Mouse (Mus musculus) left cerebral cortex, postnatal 4 days (tissue): Measurements from ENCODE around the gene Tfg. TPM values are rescaled to one million over a fixed set of nuclear protein-coding genes. Genes with fewer than 3 reads are reported as not detected.

Source experiments
- DNase-seq: peaks from one replicate; pipeline ENCODE4 v3.0.0-alpha.2; 2022
- intact Hi-C: fragments of 180-260 bp; cut with DNase I; formaldehyde crosslinking; loops from one replicate; pipeline ENCODE4 v1.15.1; 2025
- total RNA-seq, 2 experiments: library from RNA; stranded (reverse); gene quantifications; 2 replicates each; pipeline ENCODE4 v1.2.3; 2021

Tfg gene
- total RNA-seq = 10 to 100 TPM; 85.5 to 91.4 TPM

- peak; percentile 100 for DNase-seq
- intact Hi-C loops = no loop called here
These were observed at the start of gene Tfg for GRCm38 (mm10) chr16:56717224-56718200. Tfg (minus strand) TSS chr16:56717450.

DNA sequence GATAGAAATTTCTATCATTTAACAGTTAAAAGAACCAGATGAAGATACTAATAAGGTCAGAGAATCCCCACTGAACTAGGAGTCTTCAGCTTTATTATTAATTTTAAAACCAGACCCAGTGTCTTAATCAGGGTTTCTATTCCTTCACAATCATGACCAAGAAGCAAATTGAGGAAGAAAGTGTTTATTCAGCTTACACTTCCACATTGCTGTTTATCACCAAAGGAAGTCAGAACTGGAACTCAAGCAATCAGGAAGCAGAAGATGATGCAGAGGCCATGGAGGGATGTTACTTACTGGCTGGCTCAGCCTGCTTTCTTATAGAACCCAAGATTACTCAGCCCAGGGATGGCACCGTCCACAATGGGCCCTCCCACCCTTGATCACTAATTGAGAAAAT is 11.8 kb upstream of the Tfg start:
- no peak for DNase-seq
- intact Hi-C loops = no loop called here

- intact Hi-C loops = no loop called here
- no peak for DNase-seq
These were observed 7.7 kb upstream of the Tfg start for GRCm38 (mm10) chr16:56724927-56725326.

DNA sequence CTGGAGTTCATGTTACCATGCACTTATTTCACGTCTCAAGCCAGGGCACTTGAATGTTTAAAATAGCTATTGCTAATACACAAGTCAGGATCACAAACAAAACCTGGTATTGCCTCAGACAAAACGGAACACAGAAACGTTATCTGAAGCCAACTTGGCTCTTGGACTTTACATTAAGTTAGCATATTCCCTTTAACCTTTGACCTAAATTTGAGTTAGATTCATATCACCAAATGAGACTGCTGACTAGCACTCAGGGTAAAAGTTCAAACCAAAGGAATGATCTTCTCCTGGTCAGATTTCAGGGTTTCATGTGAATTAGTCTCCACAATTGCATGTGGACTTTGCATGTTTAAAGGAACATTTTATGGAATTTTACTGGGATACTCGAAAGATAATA is 5.1 kb upstream of the Tfg start:
- intact Hi-C loops = no loop called here
- DNase-seq = no peak

DNA sequence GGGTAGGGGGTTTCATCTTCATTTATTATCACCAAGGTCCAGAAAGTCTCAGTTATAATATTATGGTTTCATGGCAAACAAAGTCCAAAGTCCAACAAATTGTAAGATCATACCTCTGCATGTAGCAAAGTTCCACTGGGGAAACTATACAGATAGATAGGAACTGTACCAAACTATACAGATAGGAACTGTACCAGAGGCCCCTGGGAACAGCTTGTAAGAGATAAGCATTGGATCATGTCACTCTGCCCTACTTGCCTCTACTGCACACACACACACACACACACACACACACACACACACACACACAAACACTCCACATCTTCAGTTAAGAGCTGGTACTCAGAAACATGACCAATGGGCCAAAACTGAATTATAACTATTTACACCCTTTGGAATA is 1.8 kb upstream of the Tfg start:
- intact Hi-C loops = no loop called here

DNA sequence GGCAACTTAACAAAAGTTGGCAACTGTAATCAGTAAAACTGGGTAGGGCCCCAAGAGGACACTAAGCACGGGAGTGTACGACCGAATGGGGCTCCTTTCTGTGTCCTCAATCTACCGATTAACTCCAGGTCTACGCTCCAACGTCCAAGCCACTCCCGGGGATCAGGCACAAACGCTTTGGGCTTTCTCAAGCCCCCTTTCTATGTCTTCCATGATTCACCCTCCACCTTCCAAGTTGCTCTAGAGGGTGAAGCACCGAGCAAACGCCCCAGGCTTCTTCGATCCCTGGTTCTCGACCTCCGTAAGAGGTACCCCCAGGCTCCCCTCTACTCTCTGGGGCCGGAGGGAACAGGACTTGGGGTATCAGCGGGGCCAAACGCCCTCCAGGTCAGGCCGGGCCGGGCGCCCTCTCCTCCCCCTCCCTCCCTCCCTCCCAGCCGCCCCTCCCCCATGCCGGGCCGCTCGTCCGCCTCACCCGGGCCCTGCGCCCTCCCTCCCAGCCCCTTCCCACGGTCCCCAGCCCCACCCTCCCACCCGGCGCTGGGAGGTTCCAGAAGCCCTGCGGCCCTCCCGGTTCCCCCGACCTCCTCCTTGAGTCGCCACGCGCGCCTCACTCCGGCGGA is 582 bp downstream of the Tfg start:
- intact Hi-C loops = no loop called here
- DNase-seq = no peak

More for the DNA sequence above, 1.8 kb upstream of the Tfg start:
- no peak for DNase-seq

DNA sequence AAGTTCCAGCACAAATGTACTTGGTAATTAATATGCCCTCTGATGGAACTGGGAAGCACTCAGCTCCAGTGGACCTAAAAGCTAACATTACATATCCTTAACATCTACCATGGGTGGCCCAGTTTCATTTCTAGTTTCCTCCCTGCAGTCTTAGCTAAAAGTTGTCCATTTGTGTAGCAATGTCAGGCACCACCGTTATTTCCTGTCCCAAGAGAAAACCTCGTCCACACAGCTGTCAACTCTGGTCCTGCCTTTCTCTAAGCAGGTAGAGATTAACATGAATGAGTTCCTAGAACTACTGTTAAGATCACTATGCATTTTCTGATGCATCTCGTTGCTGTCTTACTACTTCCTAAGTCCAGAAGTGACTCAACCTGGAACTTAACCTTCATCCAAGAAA is 1.6 kb downstream of the Tfg start:
- intact Hi-C loops = no loop called here
- no peak for DNase-seq

DNA sequence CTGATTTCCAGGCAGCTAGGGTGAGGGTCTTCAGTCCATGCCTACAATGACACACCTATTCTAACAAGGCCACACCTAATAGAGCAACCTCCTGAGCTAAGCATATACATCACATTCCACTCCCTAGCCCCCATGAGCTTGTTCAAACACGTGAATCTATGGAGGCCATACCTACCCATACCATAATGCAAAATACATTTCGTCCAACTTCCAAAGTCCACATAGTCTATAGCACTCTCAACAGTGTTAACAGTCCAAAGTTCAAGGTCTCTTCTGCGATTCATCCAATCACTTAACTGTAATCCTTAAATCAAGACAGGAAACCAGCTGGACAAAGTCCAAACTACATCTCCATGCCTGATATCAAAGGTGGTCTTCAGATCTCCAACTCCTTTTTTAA is 7.2 kb downstream of the Tfg start:
- intact Hi-C loops = no loop called here
- DNase-seq = no peak

DNA sequence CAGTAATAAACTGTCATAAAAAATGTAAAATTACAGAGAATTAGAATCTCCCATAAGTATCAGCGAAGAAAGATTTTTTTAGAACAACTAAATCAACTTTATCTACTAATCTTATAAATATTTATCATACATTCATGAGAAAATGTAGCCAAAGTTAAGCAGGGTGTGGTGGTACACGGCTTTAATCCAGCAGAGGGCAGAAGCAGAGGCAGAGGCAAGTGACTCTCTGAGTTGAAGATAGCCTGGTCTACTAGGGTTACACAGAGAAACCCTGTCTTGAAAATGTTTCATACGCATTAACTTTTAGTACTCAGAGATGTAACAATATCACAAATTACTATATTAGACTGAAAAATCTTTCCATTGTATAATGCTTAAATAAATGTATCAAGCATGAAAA is 11.5 kb downstream of the Tfg start:
- intact Hi-C loops = no loop called here
- no peak for DNase-seq

DNA sequence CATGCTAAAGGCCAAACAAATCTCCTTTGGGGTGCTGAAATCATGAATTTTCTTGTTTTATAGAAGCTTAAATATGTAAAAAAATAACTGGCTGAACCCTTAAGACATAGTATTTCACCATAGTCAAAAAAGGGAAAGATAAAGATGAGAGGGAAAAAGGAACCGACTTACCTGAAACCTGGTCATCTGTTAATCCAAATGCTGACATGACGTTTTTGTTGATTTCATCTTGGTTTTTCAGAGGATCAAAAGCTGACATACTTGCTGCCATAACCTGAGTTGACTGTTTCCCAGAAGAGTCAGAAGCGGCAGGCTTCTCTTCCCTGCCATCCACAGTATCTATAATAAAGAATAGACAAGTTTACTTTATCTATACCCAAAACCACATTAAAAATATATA is 16.4 kb downstream of the Tfg start:
- DNase-seq = no peak
- intact Hi-C loops = no loop called here

DNA sequence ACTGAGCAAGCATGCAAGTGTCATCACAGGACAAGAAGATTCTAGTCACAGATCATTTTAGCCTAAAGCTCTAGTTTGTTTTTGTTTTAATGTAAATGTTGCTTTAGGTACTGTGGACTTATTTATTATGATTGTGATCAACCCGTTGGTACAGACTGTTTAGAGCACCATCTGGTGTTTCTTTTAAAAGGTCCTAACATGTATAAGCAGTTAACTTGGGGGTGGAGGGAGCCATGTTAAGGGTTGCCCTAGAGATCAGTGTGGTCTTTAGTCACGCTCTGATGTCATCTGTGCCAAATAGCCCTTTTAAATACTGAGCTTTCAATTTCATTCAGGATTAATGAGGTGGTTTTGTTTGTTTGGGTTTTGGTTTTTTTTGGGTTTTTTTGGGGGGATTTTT is 20.8 kb downstream of the Tfg start:
- intact Hi-C loops = loop anchor here (10.0 kb wide), 1 partner anchor 672 kb away; the partner anchor contains the start of gene Pcnp

DNA sequence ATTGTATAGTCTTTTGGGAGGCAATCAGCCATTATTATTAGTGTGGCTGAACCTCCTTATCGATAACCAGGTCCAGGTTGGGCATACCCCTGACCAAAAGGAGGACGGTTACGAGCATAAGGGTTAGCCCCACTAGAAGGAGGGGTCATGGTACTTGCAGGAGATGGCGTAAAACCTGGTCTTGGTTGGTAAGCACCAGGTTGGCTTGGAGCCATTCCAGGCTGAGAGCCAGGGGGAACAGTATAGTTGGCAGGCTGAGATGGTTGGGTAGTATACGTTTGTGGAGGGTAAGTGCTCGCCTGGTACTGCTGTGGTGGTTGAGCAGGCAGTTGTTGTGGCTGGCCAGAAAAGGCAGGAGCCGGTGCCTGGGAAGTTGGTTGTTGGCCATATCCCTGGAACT is 26.5 kb downstream of the Tfg start:
- intact Hi-C loops = loop anchor here (10.0 kb wide), 1 partner anchor 666 kb away; the partner anchor contains the start of gene Pcnp
- peak; percentile 22 for DNase-seq

More for the DNA sequence above, 20.8 kb downstream of the Tfg start:
- DNase-seq = no peak

- DNase-seq = no peak
- intact Hi-C loops = no loop called here
These were observed 30.5 kb downstream of the Tfg start for GRCm38 (mm10) chr16:56686747-56687146.

DNA sequence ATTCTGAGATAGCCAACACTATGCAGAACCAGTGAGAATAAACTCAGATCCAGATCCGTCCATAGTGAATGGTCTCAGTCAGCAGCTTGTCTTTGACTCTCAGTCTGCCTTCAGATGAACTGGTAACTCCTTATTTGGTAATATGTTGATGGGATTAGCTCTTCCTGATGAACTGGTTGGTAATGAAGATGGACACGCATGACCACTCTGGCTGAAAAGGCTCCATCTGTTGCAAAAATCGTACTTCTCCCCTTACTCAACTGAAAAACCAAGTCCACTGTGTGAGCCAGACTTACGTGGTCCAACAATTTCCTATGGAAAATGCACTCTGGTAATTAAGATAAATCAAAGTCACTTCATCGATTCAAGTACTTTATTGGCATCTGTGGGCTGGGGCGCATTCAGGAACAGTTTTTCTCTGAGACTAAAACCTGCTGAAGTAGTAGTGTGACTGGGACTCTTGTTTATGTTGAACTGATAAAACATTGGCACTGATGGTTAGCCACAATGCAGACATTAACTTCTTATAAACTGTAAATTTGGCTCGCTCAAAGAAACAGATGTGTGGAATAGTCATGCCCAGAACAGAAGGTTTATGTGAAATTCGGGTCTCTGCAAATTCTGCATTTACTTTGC is 36.1 kb downstream of the Tfg start:
- no peak for DNase-seq
- intact Hi-C loops = loop anchor here (5.0 kb wide), 1 partner anchor 509 kb away; no protein-coding TSS in a partner anchor

GRCm38 (mm10) chr16:56677146-56677545 is 40.1 kb downstream of the Tfg start:
- intact Hi-C loops = loop anchor here (2.0 to 10.0 kb wide), 2 partner anchors 152 to 366 kb away; no protein-coding TSS in a partner anchor
- DNase-seq = peak; percentile 6

- intact Hi-C loops = loop anchor here (10.0 kb wide), 1 partner anchor 149 kb away; no protein-coding TSS in a partner anchor
- DNase-seq = no peak
These were observed 43.8 kb downstream of the Tfg start for GRCm38 (mm10) chr16:56673420-56673819.

DNA sequence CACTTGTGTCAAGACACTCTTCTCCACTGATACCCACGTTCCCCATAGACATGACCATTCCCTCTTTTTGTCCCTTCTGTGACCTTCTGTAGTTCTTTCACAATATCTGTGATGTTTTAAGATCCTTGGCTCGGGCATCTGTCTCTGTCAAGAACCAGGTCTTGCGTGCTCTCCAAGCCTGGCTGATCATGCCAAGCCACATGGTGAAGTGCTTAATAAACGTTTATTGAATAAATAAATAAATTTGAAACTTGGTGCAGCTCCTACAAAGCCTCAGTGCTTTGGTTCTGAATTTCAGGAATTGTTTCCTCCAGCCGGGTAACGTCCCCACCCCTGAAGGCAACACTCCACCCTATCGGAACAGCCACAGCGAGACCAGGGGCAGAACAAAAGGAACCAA is 46.3 kb downstream of the Tfg start:
- intact Hi-C loops = loop anchor here (10.0 kb wide), 1 partner anchor 146 kb away; no protein-coding TSS in a partner anchor
- DNase-seq = no peak

- no peak for DNase-seq
- intact Hi-C loops = no loop called here
These were observed 47.7 kb downstream of the Tfg start for GRCm38 (mm10) chr16:56669520-56669919.

- DNase-seq = no peak
- intact Hi-C loops = no loop called here
These were observed 58.4 kb downstream of the Tfg start for GRCm38 (mm10) chr16:56658866-56659265.

DNA sequence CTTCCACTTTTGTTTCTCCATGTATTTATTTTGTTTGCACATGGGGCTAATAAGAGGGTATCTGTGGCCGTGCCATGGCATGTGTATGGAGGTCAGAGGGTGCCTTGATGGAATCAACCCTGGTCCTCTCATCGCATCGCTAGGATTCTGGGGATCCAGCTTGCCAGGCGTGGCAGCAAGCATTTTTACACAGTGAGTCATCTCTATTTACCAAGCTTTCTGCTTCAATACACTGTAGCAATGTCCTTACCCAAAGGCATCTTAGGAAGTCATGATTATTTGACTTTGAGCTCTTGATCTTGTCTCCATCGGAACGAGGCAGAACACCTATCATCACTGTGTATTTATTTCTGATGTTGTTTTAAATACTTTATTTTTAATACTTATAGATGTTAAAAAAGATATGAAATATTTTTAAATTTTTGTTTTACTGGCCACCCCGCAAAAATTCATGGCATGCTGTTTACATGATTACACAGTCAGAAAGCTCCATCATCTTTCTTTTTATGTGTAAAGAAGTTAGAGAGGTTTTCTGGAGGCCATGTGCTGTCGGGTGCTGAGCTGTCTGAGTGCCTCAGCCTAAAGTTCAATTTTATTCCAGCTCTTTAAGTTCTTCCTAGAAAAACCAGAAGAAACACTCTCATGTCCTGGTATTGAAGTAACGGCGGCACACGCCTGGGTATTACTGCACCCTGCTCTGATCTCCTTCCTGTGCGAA is 61.9 kb downstream of the Tfg start:
- intact Hi-C loops = no loop called here
- DNase-seq = no peak
